Mouse (Mus musculus): ENCODE data around the gene Gm7075. TPM values are rescaled to one million over a fixed set of nuclear protein-coding genes. Genes with fewer than 3 reads are reported as not detected.
A peak's percentile ranks its signal among the peaks of the same experiment; 100 is the strongest.
"Not testable (repeated sequence)": the region's sequence is repeated elsewhere in the genome, so short reads cannot be mapped to it uniquely, and the experiment has no call there.

Gm7075 gene
- total and polyA plus RNA-seq, 3 experiments = not detected

DNA sequence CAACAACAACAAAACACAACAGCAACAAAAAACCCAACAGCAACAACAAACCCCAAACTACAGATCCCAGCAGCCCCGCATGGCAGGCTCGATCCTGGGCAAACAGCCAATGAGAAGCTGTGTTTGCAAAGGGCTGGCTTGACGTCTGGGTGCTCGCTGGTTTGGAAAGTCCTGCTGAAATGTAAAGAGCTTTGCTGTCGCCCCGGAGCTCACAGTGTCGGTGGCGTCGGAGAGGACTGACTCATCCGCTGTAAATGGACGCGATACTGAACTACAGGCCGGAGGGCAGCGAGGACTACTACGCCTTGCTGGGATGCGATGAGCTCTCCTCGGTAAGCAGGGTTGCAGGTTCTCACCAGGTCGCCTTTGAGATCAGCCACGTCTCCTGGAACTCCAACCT is 35.1 kb downstream of the Gm7075 start (continued):
- TF ChIP-seq ETS1 (conservative IDR thresholded peaks at IDR 0.05; ENCODE audit: low read depth, low read length) = no peak
- no peak for TF ChIP-seq RAD21 (IDR thresholded peaks at IDR 0.05; ENCODE audit: low read depth, low read length)
- no peak for TF ChIP-seq SMC3 (IDR thresholded peaks at IDR 0.05; ENCODE audit: low read depth, low read length)
- no peak for TF ChIP-seq PAX5 (IDR thresholded peaks at IDR 0.05; ENCODE audit: low read length)
- TF ChIP-seq E2F4 (IDR thresholded peaks at IDR 0.05; ENCODE audit: insufficient replicate concordance, low read depth, low read length) = no peak
- no peak for TF ChIP-seq RCOR1 (conservative IDR thresholded peaks at IDR 0.05; ENCODE audit: low read depth, low read length)
- TF ChIP-seq MEF2A (IDR thresholded peaks at IDR 0.05; ENCODE audit: borderline replicate concordance, low read depth, low read length) = no peak
- no peak for TF ChIP-seq ZKSCAN1 (IDR thresholded peaks at IDR 0.05; ENCODE audit: borderline replicate concordance, low read depth, low read length)
- peak; percentile 15; the same call in 1 of the 2 replicates for TF ChIP-seq MAX (IDR thresholded peaks at IDR 0.05; ENCODE audit: low read length)
- TF ChIP-seq ZNF384 (IDR thresholded peaks at IDR 0.05; ENCODE audit: low read depth, low read length) = no peak
- no peak for TF ChIP-seq POLR2AphosphoS2 (IDR thresholded peaks at IDR 0.05; ENCODE audit: low read depth, low read length)
- no peak for TF ChIP-seq MAFK (IDR thresholded peaks at IDR 0.05; ENCODE audit: insufficient replicate concordance, low read length)

DNA sequence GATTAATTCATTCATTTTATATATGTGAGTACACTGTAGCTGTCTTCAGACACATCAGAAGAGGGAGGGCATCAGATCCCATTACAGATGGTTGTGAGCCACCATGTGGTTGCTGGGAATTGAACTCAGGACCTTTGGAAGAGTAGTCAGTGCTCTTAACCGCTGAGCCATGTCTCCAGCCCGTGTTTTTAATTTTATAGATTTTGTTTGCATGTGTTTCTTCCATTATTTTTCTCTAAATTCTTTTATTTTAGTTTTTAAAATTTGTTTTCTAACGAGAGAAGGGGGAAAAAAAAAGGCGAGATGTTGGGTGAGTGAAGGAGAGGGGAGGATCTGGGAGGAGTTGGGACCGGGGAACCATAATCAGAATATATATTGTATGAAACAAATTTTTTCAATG is 35.7 kb downstream of the Gm7075 start:
- H3K27ac ChIP-seq (ENCODE audit: insufficient read depth, low read depth); H3K36me3 ChIP-seq (replicated peaks in 1 of 2; ENCODE audit: control insufficient read depth in 1 of 2, insufficient read depth in 1 of 2, low read length in 1 of 2); H3K27me3 ChIP-seq (replicated peaks); H3K4me1 ChIP-seq (ENCODE audit: control insufficient read depth in 1 of 2, insufficient read depth in 2 of 2); H3K79me2 ChIP-seq (replicated peaks; ENCODE audit: control insufficient read depth, extremely low read depth, insufficient read depth, poor library complexity, severe bottlenecking); DNase-seq (ENCODE audit: extremely low read depth); in situ Hi-C loops (cut with MboI; ENCODE audit: low pct_ligation_motif_present, low pct_unique_long_range_greater_than_20kb, low sequenced_read_pairs); dilution Hi-C loops (cut with MboI; ENCODE audit: extremely low pct_ligation_motif_present, extremely low pct_unique_long_range_greater_than_20kb, low sequenced_read_pairs); H3K9ac ChIP-seq (ENCODE audit: insufficient read depth, low read depth); H3K9me3 ChIP-seq (replicated peaks; ENCODE audit: low read length): not testable (repeated sequence)
- Histone ChIP-seq H3K4me3 (replicated peaks in 1 of 3; ENCODE audit: low read depth in 2 of 3, low read length in 2 of 3, poor library complexity in 1 of 3) (peak overlapping the region in 1 of 3 experiments; percentile 57), H3K4me2 (ENCODE audit: insufficient read depth, low read depth, poor library complexity, severe bottlenecking) (peak overlapping the region; percentile 40)

DNA sequence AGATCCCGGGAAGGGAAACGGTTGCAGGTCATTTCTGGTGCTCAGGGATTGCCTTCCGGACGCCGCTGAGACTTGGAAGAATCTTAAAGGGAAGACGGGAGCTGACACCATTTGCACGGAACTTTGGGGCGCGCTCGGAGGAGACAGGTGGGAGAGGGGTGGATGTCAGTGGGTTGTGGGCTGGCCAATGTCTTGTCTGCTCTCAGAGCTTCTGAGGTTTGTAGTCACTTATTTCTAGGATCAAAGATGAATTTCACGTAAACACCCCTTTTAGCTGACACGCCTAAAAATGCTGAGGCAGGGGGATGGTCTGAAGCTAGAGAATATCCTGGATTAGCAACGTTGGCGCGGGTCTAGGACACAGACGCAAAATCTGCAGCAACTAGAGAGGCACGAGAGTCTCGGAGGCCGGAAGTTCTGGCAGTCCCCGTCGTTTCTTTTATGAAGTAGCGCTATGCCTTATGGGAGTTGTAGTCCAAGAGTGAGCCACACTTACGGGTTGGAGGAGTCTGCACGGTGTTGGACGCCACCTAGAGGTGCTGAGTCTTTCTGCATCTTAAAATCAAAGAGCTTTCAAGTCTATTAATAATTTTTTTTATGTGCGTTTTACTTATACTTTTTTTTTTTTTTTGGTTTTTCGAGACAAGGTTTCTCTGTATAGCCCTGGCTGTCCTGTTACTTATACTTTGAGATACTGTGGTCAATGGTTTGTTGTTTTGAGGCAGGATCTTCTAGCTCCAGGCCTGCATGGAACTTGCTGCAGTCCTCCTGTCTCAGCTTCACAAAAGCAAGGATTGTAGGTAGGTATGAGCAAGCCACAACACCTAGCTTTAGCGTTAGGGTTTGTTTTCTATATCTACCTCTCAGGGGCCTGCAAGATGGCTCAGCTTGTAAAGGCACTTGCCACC is 39.0 kb downstream of the Gm7075 start, which contains the start of gene Dnajc12:
Gene Dnajc12 (plus strand): TSS at position 72 of the 908 bp plus-strand sequence.
- dilution Hi-C loops (cut with MboI; ENCODE audit: extremely low pct_ligation_motif_present, extremely low pct_unique_long_range_greater_than_20kb, low sequenced_read_pairs) (no loop called here), in situ Hi-C loops (cut with MboI; ENCODE audit: low pct_ligation_motif_present, low pct_unique_long_range_greater_than_20kb, low sequenced_read_pairs) (loop anchor here (5.0 kb wide), 2 partner anchors 65 to 230 kb away; no protein-coding TSS in a partner anchor)
- H3K9me3 ChIP-seq (replicated peaks; ENCODE audit: low read length) = no peaks in the 10 kb centered on the region
- no peaks in the 10 kb centered on the region for H3K79me2 ChIP-seq (replicated peaks; ENCODE audit: control insufficient read depth, extremely low read depth, insufficient read depth, poor library complexity, severe bottlenecking)
- peak within 1 kb of the TSS; percentile 62 for H3K9ac ChIP-seq (ENCODE audit: insufficient read depth, low read depth)
- peak within 1 kb of the TSS; percentile 90 for H3K4me2 ChIP-seq (ENCODE audit: insufficient read depth, low read depth, poor library complexity, severe bottlenecking)
- H3K27ac ChIP-seq (ENCODE audit: insufficient read depth, low read depth) = no peak within 1 kb of the TSS
- no peaks in the 10 kb centered on the region for H3K27me3 ChIP-seq (replicated peaks)
- peak within 1 kb of the TSS; percentile 59 to 70 (median 64) for H3K4me3 ChIP-seq (replicated peaks in 1 of 3; ENCODE audit: low read depth in 2 of 3, low read length in 2 of 3, poor library complexity in 1 of 3)
- DNase-seq (ENCODE audit: extremely low read depth) = peak; percentile 97
- peaks cover 3 to 9% of the 10 kb centered on the region in 2 experiments; a peak in 3 of 4 replicates for H3K4me1 ChIP-seq (ENCODE audit: control insufficient read depth in 1 of 2, insufficient read depth in 2 of 2)
- no peaks in the 10 kb centered on the region for H3K36me3 ChIP-seq (replicated peaks in 1 of 2; ENCODE audit: control insufficient read depth in 1 of 2, insufficient read depth in 1 of 2, low read length in 1 of 2)
- no peak for TF ChIP-seq MAZ (IDR thresholded peaks at IDR 0.05; ENCODE audit: low read depth, low read length)
- TF ChIP-seq ZKSCAN1 (IDR thresholded peaks at IDR 0.05; ENCODE audit: borderline replicate concordance, low read depth, low read length) = no peak
- TF ChIP-seq EP300 (IDR thresholded peaks at IDR 0.05; ENCODE audit: low read length) = no peak
- TF ChIP-seq POLR2A (IDR thresholded peaks at IDR 0.05; ENCODE audit: low read depth, low read length) = peak; percentile 88
- no peak for TF ChIP-seq USF1 (IDR thresholded peaks at IDR 0.05; ENCODE audit: low read depth, low read length)
- no peak for TF ChIP-seq USF2 (conservative IDR thresholded peaks at IDR 0.05; ENCODE audit: low read depth, low read length)
- TF ChIP-seq ZMIZ1 (IDR thresholded peaks at IDR 0.05; ENCODE audit: low read depth, low read length) = peak; percentile 79; the same call in 1 of the 2 replicates
- peak; percentile 65 for TF ChIP-seq ZNF384 (IDR thresholded peaks at IDR 0.05; ENCODE audit: low read depth, low read length)
- TF ChIP-seq BHLHE40 (IDR thresholded peaks at IDR 0.05; ENCODE audit: low read depth, low read length) = peak; percentile 75
- TF ChIP-seq GABPA (IDR thresholded peaks at IDR 0.05; ENCODE audit: insufficient replicate concordance, low read depth, low read length) = peak; percentile 33; the same call in 1 of the 2 replicates
- peak; percentile 94; the same call in 1 of the 2 replicates for TF ChIP-seq KAT2A (IDR thresholded peaks at IDR 0.05; ENCODE audit: insufficient replicate concordance, low read length)
- no peak for TF ChIP-seq E2F4 (IDR thresholded peaks at IDR 0.05; ENCODE audit: insufficient replicate concordance, low read depth, low read length)
- TF ChIP-seq CTCF (conservative IDR thresholded peaks at IDR 0.05 in 1 of 2, IDR thresholded peaks at IDR 0.05 in 1 of 2; ENCODE audit: low read depth in 2 of 2, low read length in 2 of 2) = peak; percentile 47 to 86; a peak in 3 of 4 replicates
- peak; percentile 97 for TF ChIP-seq HCFC1 (IDR thresholded peaks at IDR 0.05; ENCODE audit: low read depth, low read length)
- no peak for TF ChIP-seq JUN (IDR thresholded peaks at IDR 0.05; ENCODE audit: insufficient read depth, low read depth, low read length)
- TF ChIP-seq SIN3A (IDR thresholded peaks at IDR 0.05; ENCODE audit: low read length) = peak; percentile 60
- peak; percentile 69; the same call in 1 of the 2 replicates for TF ChIP-seq MYC (IDR thresholded peaks at IDR 0.05; ENCODE audit: low read depth, low read length)
- TF ChIP-seq CHD1 (IDR thresholded peaks at IDR 0.05; ENCODE audit: low read depth, low read length) = no peak
- peak; percentile 92 for TF ChIP-seq ELF1 (IDR thresholded peaks at IDR 0.05; ENCODE audit: low read depth, low read length)
- TF ChIP-seq MAFK (IDR thresholded peaks at IDR 0.05; ENCODE audit: insufficient replicate concordance, low read length) = 0 out of 2 replicates have a peak, but pooled peaks have one; percentile 39
